Mouse (Mus musculus): ENCODE measurements around the gene Lat. TPM values are rescaled to one million over a fixed set of nuclear protein-coding genes. Genes with fewer than 3 reads are reported as not detected.

Gene Lat
- polyA plus RNA-seq, 1 experiment from 2014 or later, result 1.6 TPM

GRCm38 (mm10) chr7:126357838-126358237, 11.5 kb downstream of the Lat start:
- Histone ChIP-seq H3K9me3 (replicated peaks) (no peaks in the 10 kb centered on the region), H3K4me1 (peaks cover 27% of the 10 kb centered on the region), H3K36me3 (no peaks in the 10 kb centered on the region), H3K4me3 (no peak overlapping the region), H3K27me3 (ENCODE audit: low read depth, poor library complexity, severe bottlenecking) (no peaks in the 10 kb centered on the region), H3K27ac (replicated peaks) (no peak overlapping the region)
- DNase-seq (ENCODE audit: low spot score), result no peak
- WGBS, result 77% methylated on average over 6 of the region's 6 CpGs

- no peak overlapping the region for H3K4me3 ChIP-seq
- peak overlapping the region; percentile 68 for H3K27ac ChIP-seq (replicated peaks)
- DNase-seq (ENCODE audit: low spot score), result no peak
- H3K27me3 ChIP-seq (ENCODE audit: low read depth, poor library complexity, severe bottlenecking), result no peaks in the 10 kb centered on the region
- 48% methylated on average over 7 of the region's 7 CpGs for WGBS
- H3K36me3 ChIP-seq, result no peaks in the 10 kb centered on the region
- peaks cover 27% of the 10 kb centered on the region for H3K4me1 ChIP-seq
- H3K9me3 ChIP-seq (replicated peaks), result no peaks in the 10 kb centered on the region
Observed at GRCm38 (mm10) chr7:126356793-126357591, 12.4 kb downstream of the Lat start.

GRCm38 (mm10) chr7:126355847-126356597, 13.3 kb downstream of the Lat start:
- no peak for DNase-seq (ENCODE audit: low spot score)
- H3K27ac ChIP-seq (replicated peaks), result no peak overlapping the region
- no peaks in the 10 kb centered on the region for H3K36me3 ChIP-seq
- no peaks in the 10 kb centered on the region for H3K27me3 ChIP-seq (ENCODE audit: low read depth, poor library complexity, severe bottlenecking)
- no peak overlapping the region for H3K4me3 ChIP-seq
- peaks cover 36% of the 10 kb centered on the region for H3K4me1 ChIP-seq
- H3K9me3 ChIP-seq (replicated peaks), result no peaks in the 10 kb centered on the region
- whole genome bisulfite sequencing, result 51% methylated on average over 5 of the region's 5 CpGs

- Histone ChIP-seq H3K27ac (replicated peaks) (no peak overlapping the region; the same call in 1 of the 2 replicates), H3K4me3 (no peak overlapping the region), H3K36me3 (no peaks in the 10 kb centered on the region), H3K4me1 (peaks cover 40% of the 10 kb centered on the region), H3K27me3 (ENCODE audit: low read depth, poor library complexity, severe bottlenecking) (no peaks in the 10 kb centered on the region), H3K9me3 (replicated peaks) (no peaks in the 10 kb centered on the region)
- WGBS, result 55% methylated on average over 14 of the region's 14 CpGs
- no peak for DNase-seq (ENCODE audit: low spot score)
Observed at GRCm38 (mm10) chr7:126354738-126355614, 14.4 kb downstream of the Lat start.

GRCm38 (mm10) chr7:126353994-126354365, 15.4 kb downstream of the Lat start:
- no peak for DNase-seq (ENCODE audit: low spot score)
- peaks cover 40% of the 10 kb centered on the region for H3K4me1 ChIP-seq
- H3K9me3 ChIP-seq (replicated peaks), result no peaks in the 10 kb centered on the region
- H3K27ac ChIP-seq (replicated peaks), result no peak overlapping the region
- no peaks in the 10 kb centered on the region for H3K27me3 ChIP-seq (ENCODE audit: low read depth, poor library complexity, severe bottlenecking)
- H3K36me3 ChIP-seq, result no peaks in the 10 kb centered on the region
- WGBS, result 93% methylated on average over 3 of the region's 3 CpGs
- H3K4me3 ChIP-seq, result no peak overlapping the region

- H3K9me3 ChIP-seq (replicated peaks), result no peaks in the 10 kb centered on the region
- no peaks in the 10 kb centered on the region for H3K27me3 ChIP-seq (ENCODE audit: low read depth, poor library complexity, severe bottlenecking)
- H3K36me3 ChIP-seq, result no peaks in the 10 kb centered on the region
- H3K4me1 ChIP-seq, result peaks cover 40% of the 10 kb centered on the region
- WGBS, result 66% methylated on average over 11 of the region's 11 CpGs
- no peak for DNase-seq (ENCODE audit: low spot score)
- no peak overlapping the region for H3K4me3 ChIP-seq
- no peak overlapping the region for H3K27ac ChIP-seq (replicated peaks)
Observed at GRCm38 (mm10) chr7:126353251-126353993, 15.9 kb downstream of the Lat start.

- no peaks in the 10 kb centered on the region for H3K9me3 ChIP-seq (replicated peaks)
- 56% methylated on average over 10 of the region's 10 CpGs for WGBS
- no peak overlapping the region for H3K27ac ChIP-seq (replicated peaks)
- no peaks in the 10 kb centered on the region for H3K36me3 ChIP-seq
- no peak for DNase-seq (ENCODE audit: low spot score)
- H3K4me3 ChIP-seq, result no peak overlapping the region
- no peaks in the 10 kb centered on the region for H3K27me3 ChIP-seq (ENCODE audit: low read depth, poor library complexity, severe bottlenecking)
- peaks cover 33% of the 10 kb centered on the region for H3K4me1 ChIP-seq
Observed at GRCm38 (mm10) chr7:126351419-126351951, 17.9 kb downstream of the Lat start.

- no peaks in the 10 kb centered on the region for H3K36me3 ChIP-seq
- no peaks in the 10 kb centered on the region for H3K9me3 ChIP-seq (replicated peaks)
- peak overlapping the region; percentile 11; the same call in 1 of the 2 replicates for H3K4me3 ChIP-seq
- H3K4me1 ChIP-seq, result peaks cover 27% of the 10 kb centered on the region
- no peaks in the 10 kb centered on the region for H3K27me3 ChIP-seq (ENCODE audit: low read depth, poor library complexity, severe bottlenecking)
- DNase-seq (ENCODE audit: low spot score), result no peak
- H3K27ac ChIP-seq (replicated peaks), result 0 out of 2 replicates have a peak overlapping the region, but pooled peaks have one; percentile 13
- 67% methylated on average over 20 of the region's 20 CpGs for WGBS
Observed at GRCm38 (mm10) chr7:126350748-126351418, 18.5 kb downstream of the Lat start.

GRCm38 (mm10) chr7:126348293-126348692, 21.1 kb downstream of the Lat start:
- no peaks in the 10 kb centered on the region for H3K9me3 ChIP-seq (replicated peaks)
- H3K27me3 ChIP-seq (ENCODE audit: low read depth, poor library complexity, severe bottlenecking), result no peaks in the 10 kb centered on the region
- WGBS, result 82% methylated on average over 8 of the region's 8 CpGs
- peaks cover 13% of the 10 kb centered on the region for H3K4me1 ChIP-seq
- DNase-seq (ENCODE audit: low spot score), result no peak
- H3K36me3 ChIP-seq, result no peaks in the 10 kb centered on the region
- H3K27ac ChIP-seq (replicated peaks), result no peak overlapping the region
- no peak overlapping the region for H3K4me3 ChIP-seq

GRCm38 (mm10) chr7:126347098-126347497, 22.3 kb downstream of the Lat start:
- H3K27ac ChIP-seq (replicated peaks), result no peak overlapping the region
- H3K4me3 ChIP-seq, result no peak overlapping the region
- 58% methylated on average over 1 of the region's 1 CpGs for WGBS
- H3K9me3 ChIP-seq (replicated peaks), result no peaks in the 10 kb centered on the region
- H3K4me1 ChIP-seq, result peaks cover 13% of the 10 kb centered on the region
- H3K36me3 ChIP-seq, result no peaks in the 10 kb centered on the region
- no peaks in the 10 kb centered on the region for H3K27me3 ChIP-seq (ENCODE audit: low read depth, poor library complexity, severe bottlenecking)
- no peak for DNase-seq (ENCODE audit: low spot score)

- H3K27me3 ChIP-seq (ENCODE audit: low read depth, poor library complexity, severe bottlenecking), result no peaks in the 10 kb centered on the region
- H3K27ac ChIP-seq (replicated peaks), result no peak overlapping the region
- no peak overlapping the region for H3K4me3 ChIP-seq
- peaks cover 4% of the 10 kb centered on the region; the same call in 1 of the 2 replicates for H3K4me1 ChIP-seq
- DNase-seq (ENCODE audit: low spot score), result no peak
- H3K9me3 ChIP-seq (replicated peaks), result no peaks in the 10 kb centered on the region
- WGBS, result 55% methylated on average over 3 of the region's 3 CpGs
- H3K36me3 ChIP-seq, result no peaks in the 10 kb centered on the region
Observed at GRCm38 (mm10) chr7:126345969-126346368, 23.4 kb downstream of the Lat start.

Measured in midbrain, embryonic 10.5 days (tissue).